Mouse (Mus musculus) embryonic fibroblast, embryonic 13.5 days (primary cell): Measurements from ENCODE around the gene Hacd2. TPM values are rescaled to one million over a fixed set of nuclear protein-coding genes. Genes with fewer than 3 reads are reported as not detected.

ENCODE experiments used
- H3K27ac ChIP-seq: 2 replicates; pipeline ENCODE4 v1.5.1; 2012; ENCODE audit warnings: low read length, control low read depth, inconsistent platforms; ENCODE audit not compliant: insufficient read depth
- H3K4me1 ChIP-seq: 2 replicates; pipeline ENCODE4 v1.6.1; 2011; ENCODE audit warnings: low read length; ENCODE audit not compliant: control insufficient read depth, insufficient read depth
- H3K4me3 ChIP-seq: 2 replicates; pipeline ENCODE4 v1.5.1; 2011; ENCODE audit warnings: mild to moderate bottlenecking, control low read depth, low read length; ENCODE audit not compliant: insufficient read depth
- CTCF ChIP-seq: IDR thresholded peaks from 2 replicates; pipeline ENCODE4 v1.5.1; 2011; ENCODE audit warnings: mild to moderate bottlenecking, control low read depth, low read length, moderate library complexity, borderline replicate concordance; ENCODE audit not compliant: insufficient read depth
- POLR2A ChIP-seq: IDR thresholded peaks from 2 replicates; pipeline ENCODE4 v1.6.1; 2011; ENCODE audit warnings: low read depth, mild to moderate bottlenecking, control low read depth, low read length, moderate library complexity
- polyA plus RNA-seq: library from polyadenylated mRNA; stranded (reverse); fragments of >200 nt; gene quantifications from 2 replicates; pipeline ENCODE4 v1.2.4, GENCODE M21; 2011; ENCODE audit warnings: low read depth; ENCODE audit not compliant: missing spikeins, insufficient read length

The Hacd2 gene
- polyA plus RNA-seq, 1 experiment = 47.2 TPM

DNA sequence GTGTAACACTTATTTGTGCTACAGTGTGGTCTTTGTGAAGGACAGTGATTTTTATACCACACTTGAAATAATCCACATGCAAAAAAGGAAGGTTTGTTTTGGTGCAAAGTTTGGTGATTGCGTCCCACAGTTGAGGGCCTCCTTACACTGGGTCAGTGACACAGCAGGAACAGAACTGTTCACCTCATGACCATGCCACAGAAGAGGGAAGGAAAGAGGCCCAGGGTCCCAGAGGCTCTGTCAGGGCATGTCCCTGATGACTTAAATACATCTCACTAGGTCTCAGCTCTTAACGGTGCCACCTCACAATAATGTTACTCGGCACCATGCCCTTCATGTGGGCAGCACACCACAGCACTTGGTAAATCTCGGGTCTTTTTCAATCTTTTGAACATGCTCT, 3.1 kb downstream of the Hacd2 start:
- Histone ChIP-seq H3K4me1 (no peaks in the 10 kb centered on the region), H3K4me3 (no peak overlapping the region), H3K27ac (no peak overlapping the region)
- TF ChIP-seq POLR2A = no peak
- TF ChIP-seq CTCF = no peak

DNA sequence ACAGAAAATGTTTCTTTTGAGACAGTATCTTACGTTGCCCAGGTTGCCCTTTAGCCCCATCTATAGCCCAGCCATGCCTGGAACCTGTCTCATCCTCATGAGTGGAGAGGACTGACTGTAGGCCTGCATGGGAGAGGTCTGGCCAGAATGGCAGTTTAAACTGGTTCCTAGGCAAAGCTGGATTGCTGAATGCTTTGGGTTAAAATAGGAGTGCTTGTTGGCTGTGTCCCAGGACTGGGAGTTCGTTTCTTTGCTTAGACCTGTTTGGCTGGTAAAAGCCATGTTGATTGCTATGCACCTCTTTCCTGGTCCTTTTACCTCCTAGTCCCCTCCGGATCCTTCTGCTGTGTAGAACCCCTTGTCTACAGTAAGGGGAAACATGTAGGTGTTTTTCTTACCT, 11.0 kb downstream of the Hacd2 start:
- no peak overlapping the region for H3K27ac ChIP-seq
- TF ChIP-seq POLR2A (no peak), CTCF (no peak)
- no peaks in the 10 kb centered on the region for H3K4me1 ChIP-seq
- no peak overlapping the region for H3K4me3 ChIP-seq

DNA sequence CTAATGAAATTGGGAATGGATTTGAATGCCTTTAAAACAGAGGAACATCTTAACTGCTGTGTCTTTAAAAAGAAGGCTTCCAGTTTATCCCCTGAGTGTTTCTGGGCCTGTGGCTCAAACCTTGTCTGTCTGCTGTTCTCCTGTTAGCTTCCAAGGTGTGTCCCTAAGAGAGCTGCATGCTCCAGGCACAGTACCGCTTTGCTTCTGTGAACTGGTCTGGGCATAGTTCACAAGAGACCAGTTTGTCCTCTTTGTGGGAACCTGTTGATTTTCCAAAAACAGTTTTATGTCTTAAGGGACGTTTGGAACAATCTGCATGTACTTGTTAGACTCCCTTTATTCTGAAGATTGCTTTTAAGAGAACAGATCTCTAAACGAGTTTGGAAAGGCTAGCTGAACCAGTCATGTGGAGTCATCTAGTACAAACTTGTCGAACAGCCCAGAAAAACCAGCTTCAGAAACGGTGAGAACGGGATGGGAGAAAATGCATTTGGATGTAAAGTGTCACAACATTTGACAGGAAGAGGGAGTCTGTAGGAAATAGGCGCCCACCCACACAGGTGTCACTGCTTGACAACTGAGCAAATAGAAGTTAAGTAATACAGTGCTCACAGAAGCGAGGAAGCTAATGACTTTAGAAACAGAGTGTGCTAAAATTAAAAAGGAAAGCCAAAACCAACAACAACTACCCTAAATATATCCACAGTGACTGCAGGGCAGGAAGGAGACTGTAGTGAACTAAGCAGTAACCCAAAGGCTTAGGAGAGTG, 11.8 kb downstream of the Hacd2 start:
- Histone ChIP-seq H3K4me3 (no peak overlapping the region), H3K27ac (no peak overlapping the region)
- TF ChIP-seq POLR2A (no peak), CTCF (no peak)

DNA sequence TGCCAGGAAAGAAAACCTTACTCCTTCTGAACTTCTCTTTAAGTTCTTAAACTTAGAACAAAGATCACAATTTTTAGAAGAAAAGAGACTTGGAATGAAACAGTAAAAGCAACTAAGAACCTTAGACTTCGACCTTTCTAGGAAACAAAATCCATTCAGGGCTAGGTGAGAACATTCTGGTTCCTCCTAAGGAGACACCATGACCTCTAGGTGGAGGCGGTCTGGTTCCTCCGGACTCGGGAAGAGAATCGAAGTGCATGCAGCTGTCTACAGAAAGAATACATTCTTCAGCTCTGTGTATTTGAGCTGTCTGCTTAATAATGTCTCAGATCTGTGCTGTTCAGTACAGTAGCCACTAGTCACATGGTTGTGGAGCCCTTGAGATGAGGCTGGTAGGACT, 12.7 kb downstream of the Hacd2 start:
- Histone ChIP-seq H3K4me3 (no peak overlapping the region), H3K27ac (no peak overlapping the region), H3K4me1 (no peaks in the 10 kb centered on the region)
- no peak for TF ChIP-seq CTCF
- TF ChIP-seq POLR2A = no peak

More for the DNA sequence above, 11.8 kb downstream of the Hacd2 start:
- no peaks in the 10 kb centered on the region for H3K4me1 ChIP-seq

DNA sequence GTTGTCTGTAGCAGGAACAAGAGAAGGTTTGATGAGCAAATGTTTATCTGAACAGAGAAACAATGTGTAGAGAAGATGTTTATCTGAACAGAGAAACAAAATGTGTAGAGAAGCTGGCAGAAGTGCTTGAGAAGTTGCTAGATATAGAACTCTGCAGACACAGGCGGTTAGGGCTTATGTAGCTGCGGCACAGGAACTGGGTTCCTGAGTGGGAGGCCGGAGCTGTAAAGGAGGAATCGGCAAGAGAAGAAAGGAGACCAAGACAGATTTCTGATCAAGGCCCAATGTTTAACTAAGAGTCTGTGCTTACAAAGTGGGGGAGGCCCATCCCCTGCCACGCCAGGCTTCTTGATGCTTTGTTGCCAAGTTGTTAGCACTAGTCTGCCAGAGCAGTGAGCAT, 14.5 kb downstream of the Hacd2 start:
- H3K27ac ChIP-seq = no peak overlapping the region
- H3K4me3 ChIP-seq = no peak overlapping the region
- TF ChIP-seq CTCF = no peak
- no peak for TF ChIP-seq POLR2A
- no peaks in the 10 kb centered on the region for H3K4me1 ChIP-seq

DNA sequence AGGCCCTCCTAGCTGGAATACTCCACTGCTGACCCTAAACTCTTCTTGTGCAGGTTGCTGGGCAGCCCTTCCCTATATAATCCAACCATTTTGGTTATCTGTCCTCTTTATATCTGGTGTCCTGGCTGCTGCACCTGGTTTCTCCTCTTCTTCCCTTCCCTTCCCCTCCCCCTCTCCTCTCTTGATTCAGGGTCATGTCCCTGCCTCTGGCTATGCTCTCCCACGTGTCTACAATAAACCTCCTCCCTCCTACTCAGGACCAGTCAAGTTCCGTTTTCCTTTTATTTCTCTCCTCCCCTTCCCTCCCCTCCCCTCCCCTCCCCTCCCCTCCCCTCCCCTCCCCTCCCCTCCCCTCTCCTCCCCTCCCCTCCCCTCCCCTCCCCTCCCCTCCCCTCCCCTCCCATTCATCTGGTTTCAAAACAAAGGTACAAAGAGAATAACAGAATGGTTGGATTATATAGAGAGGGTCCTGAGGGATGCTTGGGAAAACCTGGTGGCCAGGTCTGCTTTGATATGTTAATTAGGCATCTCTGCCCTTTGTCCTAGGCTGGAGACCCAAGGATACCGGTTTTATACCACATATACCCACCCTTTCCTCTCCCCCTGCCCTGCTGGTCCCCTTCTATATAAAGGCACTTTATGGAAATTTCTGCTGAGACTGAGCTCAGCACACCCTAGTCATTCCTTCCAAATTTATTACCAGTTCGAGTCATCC, 16.3 kb downstream of the Hacd2 start:
- TF ChIP-seq CTCF = no peak
- H3K27ac ChIP-seq = no peak overlapping the region
- no peak overlapping the region for H3K4me3 ChIP-seq
- no peaks in the 10 kb centered on the region for H3K4me1 ChIP-seq

DNA sequence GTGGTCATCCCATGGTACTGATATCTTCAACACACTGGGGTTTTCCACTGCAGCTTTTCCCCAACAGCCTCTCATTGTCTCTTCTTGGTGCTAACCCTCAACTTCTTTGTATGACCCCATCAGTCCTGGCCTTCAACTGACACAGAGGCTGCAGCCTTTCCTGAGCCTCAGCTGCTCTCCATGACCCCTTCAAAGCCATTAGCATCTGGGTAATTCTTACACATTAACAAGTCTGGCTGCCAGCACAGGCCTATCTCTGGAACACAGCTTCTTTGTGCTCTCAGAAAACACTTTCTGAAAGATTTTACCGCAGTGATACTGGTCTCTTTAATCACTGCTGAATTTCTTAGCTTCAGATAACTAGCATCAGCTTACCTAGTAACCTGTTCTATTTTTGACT, 17.9 kb downstream of the Hacd2 start:
- no peaks in the 10 kb centered on the region for H3K4me1 ChIP-seq
- H3K27ac ChIP-seq = no peak overlapping the region
- H3K4me3 ChIP-seq = no peak overlapping the region
- no peak for TF ChIP-seq CTCF
- TF ChIP-seq POLR2A = no peak

DNA sequence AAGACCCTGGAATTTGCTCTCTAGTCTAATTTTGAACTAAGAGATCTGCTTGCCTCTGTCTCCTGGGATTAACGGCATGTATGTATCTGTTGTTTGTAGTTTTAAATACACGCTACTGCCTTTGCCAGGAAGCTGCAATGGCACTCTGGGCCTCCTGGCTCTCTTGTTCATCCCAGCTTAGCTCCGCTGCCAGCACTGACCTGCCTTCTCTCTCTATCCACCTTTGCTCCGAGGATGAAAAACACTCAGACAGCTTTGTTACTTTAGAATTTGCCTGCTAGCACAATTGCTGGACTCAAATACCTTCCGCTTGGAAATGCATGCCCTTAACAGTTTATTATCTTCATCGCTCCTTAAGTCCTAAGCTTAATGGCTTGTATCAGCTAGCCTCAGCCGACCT, 18.8 kb downstream of the Hacd2 start:
- no peak for TF ChIP-seq POLR2A
- TF ChIP-seq CTCF = no peak
- H3K27ac ChIP-seq = no peak overlapping the region
- H3K4me1 ChIP-seq = no peaks in the 10 kb centered on the region
- no peak overlapping the region for H3K4me3 ChIP-seq

DNA sequence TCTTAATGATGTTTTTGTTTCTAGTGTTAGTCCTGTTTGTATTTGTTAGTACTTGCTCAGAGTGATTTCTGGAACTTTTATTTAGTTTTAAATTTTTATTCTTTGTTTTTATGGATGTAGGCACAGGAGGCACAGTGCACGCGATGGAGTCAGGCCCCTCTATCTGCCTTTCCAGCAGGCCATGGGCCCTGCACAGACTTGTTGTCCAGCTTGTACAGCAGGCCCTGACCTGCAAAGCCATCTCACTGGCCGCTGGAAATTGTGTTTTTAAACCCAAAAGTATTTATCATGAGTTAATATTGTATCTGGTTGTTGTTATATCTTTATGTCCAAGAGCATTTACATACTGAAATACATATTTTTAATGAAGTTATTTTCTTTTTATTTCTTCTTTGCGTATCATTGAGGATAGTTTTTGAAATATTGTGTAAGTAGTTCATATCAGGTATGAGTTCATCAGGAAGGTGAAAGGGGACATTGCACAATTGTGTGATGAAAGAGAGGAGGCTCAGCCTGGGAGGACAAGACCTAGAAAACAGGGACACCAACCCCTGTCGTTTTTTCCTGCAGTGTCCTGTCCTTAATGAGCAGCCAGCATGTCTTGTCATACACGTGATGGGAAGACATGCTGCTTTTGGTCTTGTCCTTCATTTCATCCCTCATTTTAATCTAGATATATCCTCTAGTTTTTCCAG, 24.0 kb downstream of the Hacd2 start:
- no peak overlapping the region for H3K4me3 ChIP-seq
- TF ChIP-seq POLR2A = no peak
- TF ChIP-seq CTCF = no peak
- H3K27ac ChIP-seq = no peak overlapping the region
- no peaks in the 10 kb centered on the region for H3K4me1 ChIP-seq

DNA sequence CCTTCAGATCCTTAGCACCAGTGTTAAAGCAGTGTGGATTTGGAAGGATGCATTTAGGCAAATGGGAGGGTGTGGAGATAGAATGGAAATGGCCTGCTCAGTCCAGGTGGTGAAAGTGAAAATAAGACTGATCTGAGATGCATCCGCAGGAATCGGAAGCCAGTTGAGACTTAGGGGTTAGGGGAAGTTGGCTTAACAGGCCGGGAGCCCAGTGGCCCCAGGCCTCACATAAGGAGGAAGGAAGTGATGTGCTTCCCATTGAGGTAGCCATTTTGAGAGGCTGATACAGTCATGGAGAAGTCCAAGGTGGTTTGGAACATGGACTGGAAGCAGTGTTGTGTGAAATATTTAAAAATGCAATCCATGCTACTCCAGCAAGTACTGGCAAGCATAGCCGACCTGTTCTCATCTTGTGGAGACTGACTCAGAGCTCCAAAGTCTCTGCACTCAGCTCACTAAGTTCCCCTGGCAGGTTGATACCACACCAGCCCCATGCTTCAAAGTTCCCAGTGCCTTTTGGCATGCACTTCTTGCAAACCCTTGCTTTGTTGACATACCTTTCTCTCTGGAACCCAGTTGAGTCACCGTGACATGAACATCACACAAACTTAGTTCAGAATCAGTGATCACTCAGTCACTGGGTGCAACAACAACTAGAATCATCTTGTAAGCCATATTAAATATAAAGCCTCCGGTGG, 25.2 kb downstream of the Hacd2 start:
- TF ChIP-seq CTCF = no peak
- no peak for TF ChIP-seq POLR2A
- Histone ChIP-seq H3K27ac (no peak overlapping the region), H3K4me3 (no peak overlapping the region), H3K4me1 (no peaks in the 10 kb centered on the region)
